Mouse (Mus musculus) hindbrain, embryonic 15.5 days (tissue): Measurements from ENCODE around the gene Rps27rt. TPM values are rescaled to one million over a fixed set of nuclear protein-coding genes. Genes with fewer than 3 reads are reported as not detected.

ENCODE experiments used
- ATAC-seq: fragments of 200-750 bp; cut with Nextera tagmentation; 2 replicates; pipeline ENCODE4 v1.8.0; 2017; ENCODE audit warnings: low read depth, moderate number of reproducible peaks, moderate TSS enrichment; ENCODE audit not compliant: low FRiP score
- H3K27ac ChIP-seq: fragments of 300-500 bp; sonication (generic); replicated peaks from 2 replicates; pipeline ENCODE4 v1.5.1; 2015; ENCODE audit warnings: mild to moderate bottlenecking, inconsistent platforms
- H3K27me3 ChIP-seq: fragments of 300-500 bp; sonication (generic); 2 replicates; pipeline ENCODE4 v1.6.1; 2015; ENCODE audit warnings: control low read depth, inconsistent platforms
- H3K36me3 ChIP-seq: fragments of 300-500 bp; sonication (generic); 2 replicates; pipeline ENCODE4 v1.6.1; 2015; ENCODE audit warnings: control low read depth, inconsistent platforms
- H3K4me1 ChIP-seq: fragments of 300-500 bp; sonication (generic); replicated peaks from 2 replicates; pipeline ENCODE4 v1.6.1; 2015; ENCODE audit warnings: control low read depth, inconsistent platforms
- H3K4me2 ChIP-seq: fragments of 300-500 bp; sonication (generic); 2 replicates; pipeline ENCODE4 v1.6.1; 2015; ENCODE audit warnings: moderate library complexity, mild to moderate bottlenecking, inconsistent platforms
- H3K4me3 ChIP-seq: fragments of 300-500 bp; sonication (generic); 2 replicates; pipeline ENCODE4 v1.5.1; 2015; ENCODE audit warnings: mild to moderate bottlenecking, inconsistent platforms
- H3K9ac ChIP-seq: fragments of 300-500 bp; sonication (generic); 2 replicates; pipeline ENCODE4 v1.6.1; 2015; ENCODE audit warnings: inconsistent platforms
- H3K9me3 ChIP-seq: fragments of 300-500 bp; sonication (generic); 2 replicates; pipeline ENCODE4 v1.6.1; 2016; ENCODE audit warnings: control low read depth, inconsistent platforms
- WGBS: fragments of 180-500 bp; shearing (Covaris S2); methylation state at CpG from one replicate; pipeline ENCODE4 v1.1.7; 2015; 5-methylcytosine and 5-hydroxymethylcytosine counted together
- polyA plus RNA-seq: library from polyadenylated mRNA; unstranded; fragments of >200 nt; fragmentation: Nextera tagmentation; extraction: Ambion mirVana; gene quantifications from 2 replicates; pipeline ENCODE4 v1.2.1, GENCODE M21; 2015

Gene Rps27rt
- polyA plus RNA-seq, 1 experiment from 2014 or later, result 154 TPM

DNA sequence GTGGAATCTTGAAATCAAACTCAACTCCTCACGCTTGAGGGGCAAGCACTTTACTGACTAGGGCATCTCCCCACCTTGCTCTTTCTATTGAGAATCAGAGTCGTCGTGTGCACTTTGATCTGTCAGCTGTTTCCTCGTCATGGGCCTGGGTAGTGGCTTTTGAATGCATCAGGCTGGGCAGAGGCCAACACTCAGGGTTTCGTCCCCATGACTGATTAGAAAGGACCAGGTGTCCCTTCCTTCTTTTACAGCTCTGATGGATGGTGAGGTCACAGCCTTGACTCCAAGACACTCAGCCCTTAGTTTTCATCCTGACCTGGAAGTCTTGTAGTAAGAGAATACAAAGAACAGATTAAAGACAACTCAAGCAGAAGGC is 17.2 kb upstream of the Rps27rt start:
- no peak for ATAC-seq
- H3K4me1 ChIP-seq, result no peaks in the 10 kb centered on the region
- H3K9ac ChIP-seq, result no peak overlapping the region
- 52% methylated on average over 5 of the region's 5 CpGs for WGBS
- H3K27ac ChIP-seq, result no peak overlapping the region
- H3K9me3 ChIP-seq, result no peaks in the 10 kb centered on the region
- H3K4me3 ChIP-seq, result no peak overlapping the region
- H3K36me3 ChIP-seq, result no peaks in the 10 kb centered on the region
- no peaks in the 10 kb centered on the region for H3K27me3 ChIP-seq
- no peak overlapping the region for H3K4me2 ChIP-seq

DNA sequence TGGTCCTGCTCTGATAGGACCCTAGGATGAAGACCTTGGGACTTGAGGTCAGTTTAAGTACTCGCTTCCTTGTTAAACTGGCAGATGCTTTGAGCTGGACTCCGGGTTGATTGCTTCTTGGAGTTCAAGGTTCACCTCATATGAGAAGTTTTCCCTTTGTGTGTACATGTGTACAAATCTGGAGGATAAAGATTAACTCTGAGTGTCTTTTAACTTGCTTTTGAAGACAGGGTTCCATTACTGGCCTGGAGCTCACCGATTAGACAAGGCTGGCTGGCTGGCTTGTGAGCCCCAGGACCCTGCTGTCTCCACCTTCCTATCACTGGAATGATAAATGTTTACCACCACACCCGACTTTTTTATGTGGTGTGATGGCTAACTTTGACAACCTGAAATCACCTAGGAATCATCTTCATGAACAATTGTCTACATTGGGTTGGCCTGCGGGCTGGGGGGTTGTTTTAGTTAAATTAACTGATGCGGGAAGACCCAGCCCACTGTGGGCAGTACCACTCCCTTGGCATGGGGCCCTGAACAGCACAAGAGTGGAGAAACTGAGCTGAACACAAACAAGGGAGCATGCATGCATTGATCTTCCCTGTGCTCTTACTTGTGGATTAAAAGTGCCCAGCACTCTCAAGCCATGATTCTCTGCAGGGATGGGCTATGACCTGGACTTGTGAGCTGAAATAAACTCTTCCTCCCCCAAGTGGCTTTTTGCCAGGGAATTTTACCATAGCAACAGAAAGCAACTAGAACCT is 16.7 kb upstream of the Rps27rt start:
- Histone ChIP-seq H3K4me1 (no peaks in the 10 kb centered on the region), H3K27me3 (no peaks in the 10 kb centered on the region), H3K4me2 (no peak overlapping the region), H3K36me3 (no peaks in the 10 kb centered on the region), H3K9ac (no peak overlapping the region), H3K9me3 (no peaks in the 10 kb centered on the region), H3K4me3 (no peak overlapping the region), H3K27ac (no peak overlapping the region)
- no peak for ATAC-seq
- WGBS, result 88% methylated on average over 6 of the region's 6 CpGs

DNA sequence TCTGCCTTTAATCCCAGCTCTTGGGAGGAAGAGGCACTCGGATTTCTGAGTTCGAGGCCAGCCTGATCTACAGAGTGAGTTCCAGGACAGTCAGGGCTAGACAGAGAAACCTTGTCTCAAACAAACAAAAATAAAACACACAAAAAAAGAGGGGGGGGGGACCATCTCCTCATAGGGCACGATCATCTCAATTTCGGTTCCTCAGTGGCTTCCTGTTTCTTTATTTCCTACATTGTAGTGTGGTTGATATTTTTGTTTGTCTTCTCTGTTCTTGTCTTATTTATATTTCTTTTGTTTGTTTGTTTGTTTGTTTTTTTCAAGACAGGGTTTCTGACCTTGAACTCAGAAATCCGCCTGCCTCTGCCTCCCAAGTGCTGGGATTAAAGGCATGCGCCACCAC is 13.9 kb upstream of the Rps27rt start:
- Histone ChIP-seq H3K4me3 (no peak overlapping the region), H3K27ac (no peak overlapping the region), H3K4me1 (no peaks in the 10 kb centered on the region), H3K4me2 (no peak overlapping the region), H3K9ac (no peak overlapping the region), H3K9me3 (no peaks in the 10 kb centered on the region), H3K36me3 (0 out of 2 replicates have a peak, but pooled peaks cover 3% of the 10 kb centered on the region), H3K27me3 (no peaks in the 10 kb centered on the region)
- 95% methylated on average over 6 of the region's 6 CpGs for WGBS
- ATAC-seq, result no peak

DNA sequence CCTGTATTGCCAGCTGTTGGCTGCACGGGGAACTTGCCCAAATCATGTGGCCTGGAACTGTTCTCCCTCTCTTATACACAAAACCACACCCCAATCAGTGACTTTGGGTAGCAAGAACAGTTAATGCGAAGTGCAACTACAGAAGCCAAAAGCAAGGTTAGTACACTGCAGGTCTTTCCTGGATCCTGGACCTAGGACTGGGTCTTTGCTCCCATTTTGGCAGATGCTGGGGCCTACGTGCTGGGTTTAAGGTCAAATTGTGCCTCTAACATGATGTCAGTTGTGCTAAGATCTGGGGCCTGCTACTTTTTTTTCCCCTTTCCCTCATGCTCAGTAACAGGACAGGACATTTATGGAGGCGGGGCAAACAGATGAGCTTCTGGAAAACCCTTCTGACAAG is 13.2 kb upstream of the Rps27rt start:
- Histone ChIP-seq H3K36me3 (0 out of 2 replicates have a peak, but pooled peaks cover 3% of the 10 kb centered on the region), H3K4me1 (no peaks in the 10 kb centered on the region), H3K9ac (no peak overlapping the region), H3K4me2 (no peak overlapping the region), H3K27ac (no peak overlapping the region), H3K9me3 (no peaks in the 10 kb centered on the region), H3K27me3 (no peaks in the 10 kb centered on the region), H3K4me3 (no peak overlapping the region)
- no peak for ATAC-seq
- 94% methylated on average over 4 of the region's 4 CpGs for WGBS

DNA sequence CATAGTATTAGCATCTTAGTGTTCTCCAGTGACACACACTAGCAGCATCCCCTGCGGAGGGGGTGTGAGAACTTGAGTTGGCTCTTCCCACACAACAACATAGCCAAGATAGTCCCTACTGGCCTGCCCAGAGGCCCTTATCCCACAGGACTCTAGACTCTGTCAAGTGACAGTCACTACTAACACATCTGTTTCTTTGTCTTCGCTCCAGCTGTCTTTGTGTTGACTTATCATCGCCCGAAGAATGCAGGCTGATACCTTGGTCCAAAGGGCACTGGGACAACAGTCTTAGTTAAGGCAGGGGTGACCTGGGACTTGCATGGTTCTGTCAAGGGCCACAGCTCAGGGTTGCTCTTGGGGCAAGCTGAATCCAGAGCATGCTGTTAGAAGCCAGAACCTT is 12.7 kb upstream of the Rps27rt start:
- H3K9ac ChIP-seq, result no peak overlapping the region
- no peak overlapping the region for H3K4me3 ChIP-seq
- H3K36me3 ChIP-seq, result 0 out of 2 replicates have a peak, but pooled peaks cover 3% of the 10 kb centered on the region
- no peak for ATAC-seq
- H3K27ac ChIP-seq, result no peak overlapping the region
- WGBS, result 90% methylated on average over 4 of the region's 4 CpGs
- no peaks in the 10 kb centered on the region for H3K27me3 ChIP-seq
- H3K4me2 ChIP-seq, result no peak overlapping the region
- no peaks in the 10 kb centered on the region for H3K4me1 ChIP-seq
- H3K9me3 ChIP-seq, result no peaks in the 10 kb centered on the region

DNA sequence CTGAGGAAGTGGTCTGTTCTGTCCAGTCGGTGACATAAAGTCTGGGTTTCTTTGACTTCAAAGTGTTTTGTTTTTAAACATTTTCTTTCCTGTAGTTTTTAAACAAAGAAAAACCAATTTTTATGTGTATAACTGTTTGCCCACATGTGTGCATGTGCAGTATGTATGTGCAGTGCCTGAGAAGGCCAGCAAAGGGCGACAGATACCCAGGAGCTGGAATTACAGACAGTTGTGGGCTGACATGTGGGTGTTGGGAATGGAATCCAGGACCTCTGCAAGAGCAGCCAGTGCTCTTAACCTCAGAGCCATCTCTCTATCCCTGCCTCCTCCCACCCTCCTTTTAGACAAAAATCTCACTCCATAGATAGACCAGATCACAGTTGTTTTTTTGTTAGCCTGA is 10.0 kb upstream of the Rps27rt start:
- H3K4me2 ChIP-seq, result no peak overlapping the region
- no peak for ATAC-seq
- H3K4me1 ChIP-seq, result peaks cover 11% of the 10 kb centered on the region; the same call in 1 of the 2 replicates
- no peaks in the 10 kb centered on the region for H3K9me3 ChIP-seq
- H3K36me3 ChIP-seq, result 0 out of 2 replicates have a peak, but pooled peaks cover 3% of the 10 kb centered on the region
- H3K4me3 ChIP-seq, result no peak overlapping the region
- H3K9ac ChIP-seq, result no peak overlapping the region
- WGBS, result 91% methylated on average over 2 of the region's 2 CpGs
- H3K27me3 ChIP-seq, result no peaks in the 10 kb centered on the region
- no peak overlapping the region for H3K27ac ChIP-seq

DNA sequence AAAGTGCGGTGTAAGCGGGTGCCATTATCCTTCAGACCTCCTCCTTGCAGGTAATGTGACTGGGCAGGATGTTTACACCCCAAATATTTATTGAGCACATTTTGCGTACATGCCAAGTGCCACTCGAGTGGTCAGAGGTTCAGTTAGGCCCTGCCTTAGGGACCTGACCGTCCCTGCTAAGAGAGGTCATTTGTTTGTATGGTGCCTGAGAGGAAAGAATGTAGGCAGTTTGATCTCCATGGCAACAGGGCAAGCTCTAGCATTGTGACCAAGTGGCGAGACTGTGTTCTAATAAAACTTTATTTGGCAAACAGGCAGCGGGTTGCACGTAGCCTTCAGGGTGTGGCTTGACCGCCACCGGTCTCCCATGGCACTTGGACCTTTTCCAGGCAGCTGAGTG is 7.9 kb upstream of the Rps27rt start:
- H3K27ac ChIP-seq, result no peak overlapping the region
- H3K4me3 ChIP-seq, result no peak overlapping the region
- WGBS, result 74% methylated on average over 10 of the region's 10 CpGs
- no peaks in the 10 kb centered on the region for H3K27me3 ChIP-seq
- ATAC-seq, result no peak
- 0 out of 2 replicates have a peak, but pooled peaks cover 3% of the 10 kb centered on the region for H3K36me3 ChIP-seq
- no peaks in the 10 kb centered on the region for H3K9me3 ChIP-seq
- H3K4me2 ChIP-seq, result no peak overlapping the region
- peaks cover 11% of the 10 kb centered on the region; the same call in 1 of the 2 replicates for H3K4me1 ChIP-seq
- no peak overlapping the region for H3K9ac ChIP-seq

DNA sequence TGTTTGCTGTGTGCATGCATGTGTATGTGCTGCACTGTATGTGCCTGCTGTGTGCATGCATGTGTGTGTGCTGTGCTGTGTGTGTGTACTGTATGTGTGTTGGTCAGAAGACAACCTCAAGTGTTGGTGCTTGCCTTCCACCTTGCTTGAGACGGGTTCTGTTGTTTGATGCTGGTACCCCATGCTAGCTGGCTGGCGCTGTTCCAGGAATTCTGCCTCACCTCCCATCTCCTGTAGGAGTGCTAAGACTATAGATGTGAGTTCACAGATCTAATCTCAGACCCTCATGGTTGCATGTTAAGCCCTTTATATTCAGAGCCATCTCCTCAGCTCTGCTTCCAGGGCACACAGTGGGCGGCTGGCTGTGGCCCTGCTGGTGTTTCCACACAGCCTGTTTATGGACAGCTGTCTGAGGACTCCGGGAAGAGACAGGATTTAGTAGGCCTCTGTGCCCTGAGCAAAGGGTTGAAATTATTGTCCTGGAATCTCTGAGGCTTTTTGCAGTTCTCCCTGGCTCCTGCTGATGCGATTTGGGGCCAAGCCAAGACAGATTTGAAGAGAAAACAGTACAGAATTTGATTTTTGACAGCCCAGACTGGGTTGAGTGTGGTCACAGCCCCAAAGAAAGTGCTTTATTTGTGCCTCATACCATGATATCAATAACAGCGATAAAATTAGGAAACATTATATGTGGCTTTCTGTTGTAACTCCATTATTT is 6.2 kb upstream of the Rps27rt start:
- no peaks in the 10 kb centered on the region for H3K27me3 ChIP-seq
- peaks cover 11% of the 10 kb centered on the region; the same call in 1 of the 2 replicates for H3K4me1 ChIP-seq
- H3K4me2 ChIP-seq, result no peak overlapping the region
- H3K9ac ChIP-seq, result no peak overlapping the region
- no peak for ATAC-seq
- WGBS, result 65% methylated on average over 6 of the region's 6 CpGs
- no peaks in the 10 kb centered on the region for H3K9me3 ChIP-seq
- H3K27ac ChIP-seq, result peak overlapping the region; percentile 31; the same call in 1 of the 2 replicates
- H3K4me3 ChIP-seq, result no peak overlapping the region
- 0 out of 2 replicates have a peak, but pooled peaks cover 3% of the 10 kb centered on the region for H3K36me3 ChIP-seq

DNA sequence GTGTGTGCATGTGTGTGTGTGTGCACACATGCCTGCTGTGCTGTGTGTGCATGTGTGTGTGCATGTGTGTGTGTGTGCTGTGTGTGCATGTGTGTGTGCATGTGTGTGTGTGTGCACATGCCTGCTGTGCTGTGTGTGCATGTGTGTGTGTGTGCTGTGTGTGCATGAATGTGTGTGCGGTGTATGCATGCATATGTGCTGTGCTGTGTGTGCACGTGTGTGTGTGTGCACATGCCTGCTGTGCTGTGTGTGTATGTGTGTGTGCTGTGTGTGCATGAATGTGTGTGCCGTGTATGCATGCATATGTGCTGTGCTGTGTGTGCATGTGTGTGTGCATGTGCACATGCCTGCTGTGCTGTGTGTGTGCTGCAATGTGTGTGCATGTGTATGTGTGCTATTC is 5.5 kb upstream of the Rps27rt start:
- no peaks in the 10 kb centered on the region for H3K9me3 ChIP-seq
- H3K4me2 ChIP-seq, result no peak overlapping the region
- no peak for ATAC-seq
- H3K27me3 ChIP-seq, result no peaks in the 10 kb centered on the region
- H3K27ac ChIP-seq, result no peak overlapping the region; the same call in 1 of the 2 replicates
- peaks cover 11% of the 10 kb centered on the region; the same call in 1 of the 2 replicates for H3K4me1 ChIP-seq
- WGBS, result 98% methylated on average over 3 of the region's 3 CpGs
- 0 out of 2 replicates have a peak, but pooled peaks cover 3% of the 10 kb centered on the region for H3K36me3 ChIP-seq
- H3K4me3 ChIP-seq, result no peak overlapping the region
- H3K9ac ChIP-seq, result no peak overlapping the region

DNA sequence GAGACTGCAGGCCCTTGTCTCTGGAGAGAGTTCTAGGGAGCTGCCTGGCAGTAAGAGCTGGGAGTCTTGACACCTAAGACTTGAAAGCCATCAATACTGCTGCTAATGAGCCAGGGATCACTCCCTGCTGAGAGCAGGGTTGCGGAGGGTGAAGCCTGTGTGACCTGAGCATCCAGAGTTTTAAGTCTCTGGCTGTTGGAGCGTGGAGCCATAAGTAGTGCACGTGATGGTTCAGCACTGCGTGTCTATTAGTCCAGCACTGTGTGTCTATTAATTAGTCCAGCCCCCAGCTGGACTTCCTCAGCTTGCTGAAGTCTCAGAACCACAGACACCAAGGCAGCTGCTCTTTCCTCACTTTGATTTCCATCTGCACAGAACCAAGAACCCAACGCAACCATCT is 3.8 kb upstream of the Rps27rt start:
- Histone ChIP-seq H3K27me3 (no peaks in the 10 kb centered on the region), H3K9me3 (no peaks in the 10 kb centered on the region), H3K9ac (no peak overlapping the region), H3K36me3 (no peaks in the 10 kb centered on the region), H3K27ac (no peak overlapping the region), H3K4me3 (no peak overlapping the region), H3K4me1 (peaks cover 11% of the 10 kb centered on the region; the same call in 1 of the 2 replicates), H3K4me2 (no peak overlapping the region)
- no peak for ATAC-seq
- WGBS, result 90% methylated on average over 5 of the region's 5 CpGs

DNA sequence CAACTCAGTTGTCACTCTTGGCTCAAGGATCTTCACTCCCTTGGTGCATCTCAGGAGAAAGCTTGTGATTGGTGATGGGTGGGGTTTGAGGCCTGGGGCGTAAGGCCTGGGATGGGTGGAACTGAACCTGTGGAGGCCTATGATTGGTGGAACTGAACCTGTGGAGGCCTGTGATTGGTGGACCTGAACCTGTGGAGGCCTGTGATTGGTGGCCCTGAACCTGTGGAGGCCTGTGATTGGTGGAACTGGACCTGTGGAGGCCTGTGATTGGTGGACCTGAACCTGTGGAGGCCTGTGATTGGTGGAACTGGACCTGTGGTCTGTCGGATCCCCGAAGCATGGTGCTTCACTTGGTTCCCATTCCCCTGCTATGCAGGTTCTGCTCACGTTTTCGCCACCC is 3.2 kb upstream of the Rps27rt start:
- no peaks in the 10 kb centered on the region for H3K27me3 ChIP-seq
- no peak for ATAC-seq
- no peak overlapping the region for H3K27ac ChIP-seq
- no peak overlapping the region for H3K4me2 ChIP-seq
- H3K4me1 ChIP-seq, result peaks cover 11% of the 10 kb centered on the region; the same call in 1 of the 2 replicates
- H3K4me3 ChIP-seq, result no peak overlapping the region
- H3K9ac ChIP-seq, result no peak overlapping the region
- 99% methylated on average over 5 of the region's 5 CpGs for WGBS
- H3K9me3 ChIP-seq, result no peaks in the 10 kb centered on the region
- no peaks in the 10 kb centered on the region for H3K36me3 ChIP-seq

DNA sequence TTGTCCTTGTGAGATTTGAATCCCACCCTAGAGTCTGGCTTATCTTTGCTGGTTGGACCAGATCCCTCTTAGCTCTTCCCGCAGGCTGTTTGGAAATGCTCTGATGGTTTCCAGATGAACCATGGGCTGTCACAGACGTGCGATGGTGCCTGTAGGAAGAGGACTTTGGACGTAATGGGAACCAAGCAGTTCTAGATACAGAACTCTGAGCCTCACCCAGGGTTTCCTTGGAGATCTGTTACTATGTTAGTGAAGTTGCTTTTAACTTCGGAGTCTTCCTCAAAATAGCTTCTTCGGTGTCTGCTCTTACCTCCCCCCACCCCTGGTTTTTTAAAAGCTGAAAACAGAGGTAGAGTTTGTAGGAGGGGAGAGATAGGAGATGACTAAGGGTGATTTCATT is 2.6 kb downstream of the Rps27rt start:
- no peak for ATAC-seq
- Histone ChIP-seq H3K4me1 (peaks cover 23% of the 10 kb centered on the region), H3K9me3 (no peaks in the 10 kb centered on the region), H3K27me3 (no peaks in the 10 kb centered on the region), H3K27ac (no peak overlapping the region), H3K9ac (no peak overlapping the region), H3K36me3 (no peaks in the 10 kb centered on the region), H3K4me2 (peak overlapping the region; percentile 94), H3K4me3 (peak overlapping the region; percentile 85; the same call in 1 of the 2 replicates)
- 75% methylated on average over 6 of the region's 6 CpGs for WGBS
